Mouse (Mus musculus): ENCODE measurements around the gene Ctu1.

DNA sequence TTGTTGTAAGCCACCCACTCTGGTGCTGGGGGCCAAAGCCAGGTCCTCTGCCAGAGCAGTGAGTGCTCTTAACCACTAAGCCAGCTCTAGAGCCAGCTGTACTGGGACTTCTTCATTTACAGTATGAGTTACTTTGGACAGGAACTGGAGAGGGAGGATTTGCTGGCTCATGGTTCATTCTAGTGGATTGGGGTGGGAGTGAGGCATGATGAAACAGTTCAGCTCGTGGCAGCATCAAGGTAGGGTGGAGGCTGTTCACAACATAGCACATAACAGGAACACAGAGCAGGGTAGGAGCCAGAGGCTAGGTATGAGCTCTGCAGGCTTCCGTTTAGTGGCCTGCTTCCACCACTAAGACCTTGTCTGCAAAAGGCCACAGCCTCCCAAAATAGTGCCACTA lies 35.6 kb upstream of the Ctu1 start:
- TF ChIP-seq CTCF (IDR thresholded peaks at IDR 0.05; ENCODE audit: control insufficient read depth, insufficient read depth, insufficient read length) = no peak
- TF ChIP-seq MYOG (IDR thresholded peaks at IDR 0.05; ENCODE audit: control insufficient read depth, extremely low read depth, insufficient read length) = no peak
- no peak for TF ChIP-seq USF1 (IDR thresholded peaks at IDR 0.05; ENCODE audit: low read depth)
- TF ChIP-seq MYOD1 (IDR thresholded peaks at IDR 0.05; ENCODE audit: control insufficient read depth, insufficient read length, low read depth) = no peak

Measured in C2C12 (cell line).